26 mouse cellular contexts compared by ENCODE assay signal in the genomic region with DNA sequence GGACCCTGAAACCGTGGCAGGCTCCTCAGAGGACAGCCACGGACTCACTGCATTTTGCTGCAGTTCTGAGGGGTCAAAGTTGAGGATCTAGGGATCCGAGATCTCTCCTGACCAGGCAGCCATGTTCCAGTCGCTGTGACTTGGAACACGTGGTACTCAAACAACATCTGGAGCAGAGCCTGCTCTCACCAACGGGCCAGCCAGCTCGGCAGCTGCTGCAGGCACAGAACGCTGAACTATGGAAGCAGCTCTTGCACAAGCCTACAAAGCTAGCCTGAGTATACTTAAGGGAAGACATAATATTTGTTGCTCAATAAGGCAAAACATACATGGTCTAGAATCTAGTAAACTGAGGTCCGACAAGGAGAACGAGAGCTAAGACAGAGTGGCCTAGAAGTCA. TPM values are rescaled to one million over a fixed set of nuclear protein-coding genes. Genes with fewer than 3 reads are reported as not detected.
DNase-seq lines count a peak whose midpoint lies in the region; ATAC-seq lines count a peak whose summit lies in the region.
"Had no signal": no experiment of that assay in that cellular context is flagged by ENCODE, and none has a peak within 500 bp of the region (broad histone marks: within the 10 kb centered on the region; RNA-seq: fewer than 3 reads in every experiment).

No protein-coding gene starts in this region.

- intact Hi-C loops in heart, postnatal 36 days (cut with DNase I): no loop called here
- intact Hi-C loops in heart, postnatal 25 days (cut with DNase I): no loop called here

- H3K4me3 ChIP-seq in hindbrain, embryonic 12.5 days: no peak overlapping the region
- H3K4me3 ChIP-seq: embryonic facial prominence, embryonic 13.5 days; liver, embryonic 15.5 days; megakaryocyte, embryonic 14.5 days had no signal

- peaks cover 43% of the 10 kb centered on the region for H3K36me3 ChIP-seq in hindbrain, embryonic 12.5 days

- H3K9me3 ChIP-seq in hindbrain, embryonic 12.5 days (replicated peaks): no peaks in the 10 kb centered on the region
- H3K9me3 ChIP-seq: embryonic facial prominence, embryonic 13.5 days; liver, embryonic 15.5 days; megakaryocyte, embryonic 14.5 days had no signal

- 86% methylated on average over 10 of the region's 10 CpGs for WGBS in hindbrain, embryonic 12.5 days

- no peak for ATAC-seq in hindbrain, embryonic 12.5 days (ENCODE audit: low FRiP score)

- H3K9ac ChIP-seq in hindbrain, embryonic 12.5 days: no peak overlapping the region
- H3K9ac ChIP-seq: embryonic facial prominence, embryonic 13.5 days; forebrain, postnatal 0 days; liver, embryonic 15.5 days had no signal

- no peaks in the 10 kb centered on the region for H3K4me1 ChIP-seq in hindbrain, embryonic 12.5 days
- H3K4me1 ChIP-seq: embryonic facial prominence, embryonic 13.5 days had no signal

- no peak overlapping the region for H3K27ac ChIP-seq in hindbrain, embryonic 12.5 days
- H3K27ac ChIP-seq: embryonic facial prominence, embryonic 13.5 days; liver, embryonic 15.5 days had no signal

- no peak overlapping the region for H3K4me2 ChIP-seq in hindbrain, embryonic 12.5 days (replicated peaks)
- H3K4me2 ChIP-seq: embryonic facial prominence, embryonic 13.5 days; liver, embryonic 15.5 days had no signal

- DNase-seq in adrenal gland, postnatal 14 days: peak; percentile 47
- DNase-seq in adrenal gland, adult 2 months: no peak
- peak; percentile 35 to 36 for DNase-seq in heart, postnatal 36 days
- DNase-seq in heart, postnatal 25 days (ENCODE audit: low spot score): no peak
- peak; percentile 48 for DNase-seq in gastrocnemius, postnatal 25 days
- DNase-seq in lung, postnatal 4 days: peak; percentile 26 to 73
- DNase-seq in layer of hippocampus, adult 11-12 months (ENCODE audit: low spot score): no peak
- DNase-seq: adrenal gland, postnatal 25 days; cerebellum, adult 8-10 months; kidney, adult 2 months; kidney, postnatal 14 days; layer of hippocampus, adult 9-11 months; right cerebral cortex, postnatal 4 days; thymus, postnatal 36 days had no signal

- H3K27me3 ChIP-seq in hindbrain, embryonic 12.5 days: no peaks in the 10 kb centered on the region
- H3K27me3 ChIP-seq: CH12.LX; embryonic facial prominence, embryonic 13.5 days; liver, embryonic 15.5 days; megakaryocyte, embryonic 14.5 days had no signal

RNA-seq across cellular contexts. Expression of a gene that starts 15.7 kb away (rescaled TPM):
- 10.4 and 14.7 TPM in 2 replicates for total RNA-seq in adrenal gland, postnatal 14 days (2021)
- total RNA-seq in adrenal gland, adult 2 months (2021): 10 to 100 TPM; 17.0 to 18.6 TPM
- polyA plus RNA-seq in adrenal gland, adult 2 months (2012; rRNA removed): 14.6 and 18.2 TPM in 2 replicates
- 10 to 100 TPM; 20.9 to 21.7 TPM for total RNA-seq in heart, postnatal 36 days (2021)
- 10 to 100 TPM; 19.5 to 20.3 TPM for total RNA-seq in heart, postnatal 25 days (2021)
- total RNA-seq in gastrocnemius, postnatal 25 days (2021): 10 to 100 TPM; 13.9 to 14.3 TPM
- 37.4 and 45.1 TPM in 2 replicates for polyA plus RNA-seq in hindbrain, embryonic 12.5 days (2016; fragmentation: Nextera tagmentation; extraction: Ambion mirVana)

RNA-seq across cellular contexts. Expression of a gene that starts 16.4 kb away (rescaled TPM):
- total RNA-seq in adrenal gland, postnatal 14 days (2021): 64.7 and 65.3 TPM in 2 replicates
- total RNA-seq in adrenal gland, adult 2 months (2021): 10 to 100 TPM; 58.4 to 64.0 TPM
- 9.4 and 10.1 TPM in 2 replicates for polyA plus RNA-seq in adrenal gland, adult 2 months (2012; rRNA removed)
- total RNA-seq in heart, postnatal 36 days (2021): 10 to 100 TPM; 50.5 to 51.8 TPM
- total RNA-seq in heart, postnatal 25 days (2021): 10 to 100 TPM; 46.5 to 57.3 TPM
- total RNA-seq in gastrocnemius, postnatal 25 days (2021): 10 to 100 TPM; 55.7 to 62.8 TPM
- 136 and 143 TPM in 2 replicates for polyA plus RNA-seq in hindbrain, embryonic 12.5 days (2016; fragmentation: Nextera tagmentation; extraction: Ambion mirVana)

RNA-seq across cellular contexts. Expression of a gene that starts 45.7 kb away (rescaled TPM):
- not detected in 2 replicates for total RNA-seq in adrenal gland, postnatal 14 days (2021)
- not detected for total RNA-seq in adrenal gland, adult 2 months (2021)
- polyA plus RNA-seq in adrenal gland, adult 2 months (2012; rRNA removed): 0.10 TPM in 1 of 2 replicates, not detected in the other
- not detected for total RNA-seq in heart, postnatal 36 days (2021)
- not detected for total RNA-seq in heart, postnatal 25 days (2021)
- total RNA-seq in gastrocnemius, postnatal 25 days (2021): not detected
- polyA plus RNA-seq in hindbrain, embryonic 12.5 days (2016; fragmentation: Nextera tagmentation; extraction: Ambion mirVana): 0.25 TPM in 1 of 2 replicates, not detected in the other
- total RNA-seq: adrenal gland, postnatal 25 days; CH12.LX; common myeloid progenitor, adult 5-6 weeks; forebrain, postnatal 0 days; gastrocnemius, postnatal 4 days; hematopoietic stem cell, adult 5-6 weeks; midbrain, postnatal 0 days had no signal
- polyA plus RNA-seq: embryonic facial prominence, embryonic 13.5 days; forebrain, postnatal 0 days; kidney, adult 2 months; liver, embryonic 15.5 days; midbrain, postnatal 0 days; neural tube, embryonic 11.5 days; testis, adult 2 months had no signal

RNA-seq across cellular contexts. Expression of a gene that starts 51.1 kb away (rescaled TPM):
- 0.33 and 0.90 TPM in 2 replicates for total RNA-seq in adrenal gland, postnatal 14 days (2021)
- total RNA-seq in adrenal gland, adult 2 months (2021): under 1 TPM in 1 of 2 experiments, not detected in 1; 0.24 TPM
- polyA plus RNA-seq in adrenal gland, adult 2 months (2012; rRNA removed): 0.10 and 0.15 TPM in 2 replicates
- total RNA-seq in heart, postnatal 36 days (2021): not detected
- total RNA-seq in heart, postnatal 25 days (2021): not detected
- total RNA-seq in gastrocnemius, postnatal 25 days (2021): not detected
- polyA plus RNA-seq in hindbrain, embryonic 12.5 days (2016; fragmentation: Nextera tagmentation; extraction: Ambion mirVana): 2.4 and 3.2 TPM in 2 replicates
- total RNA-seq: hematopoietic stem cell, adult 5-6 weeks had no signal
- polyA plus RNA-seq: liver, embryonic 15.5 days had no signal

RNA-seq across cellular contexts. Expression of a gene that starts 57.0 kb away (rescaled TPM):
- 41.6 and 44.6 TPM in 2 replicates for total RNA-seq in adrenal gland, postnatal 14 days (2021)
- total RNA-seq in adrenal gland, adult 2 months (2021): 10 to 100 TPM; 56.8 to 71.2 TPM
- 20.7 and 21.9 TPM in 2 replicates for polyA plus RNA-seq in adrenal gland, adult 2 months (2012; rRNA removed)
- 10 to 100 TPM; 42.0 to 44.4 TPM for total RNA-seq in heart, postnatal 36 days (2021)
- 10 to 100 TPM; 33.7 to 35.7 TPM for total RNA-seq in heart, postnatal 25 days (2021)
- total RNA-seq in gastrocnemius, postnatal 25 days (2021): 10 to 100 TPM; 28.0 to 38.2 TPM
- 33.0 and 34.5 TPM in 2 replicates for polyA plus RNA-seq in hindbrain, embryonic 12.5 days (2016; fragmentation: Nextera tagmentation; extraction: Ambion mirVana)

Comparison
In these comparisons a context has a peak if more than half of its experiments do, and no peak if none do; other contexts are left out.
1. DNase-seq: peak in adrenal gland, postnatal 14 days (single experiment), heart, postnatal 36 days (2 of 2), gastrocnemius, postnatal 25 days (single experiment) and lung, postnatal 4 days (2 of 2); none in adrenal gland, adult 2 months (single experiment), heart, postnatal 25 days (single experiment) and layer of hippocampus, adult 11-12 months (single experiment).